Mouse (Mus musculus): ENCODE data around the gene Nup107. TPM values are rescaled to one million over a fixed set of nuclear protein-coding genes. Genes with fewer than 3 reads are reported as not detected.

Nup107 gene
- total RNA-seq, 2 experiments from 2014 or later, result 14.4 to 17.0 TPM

DNA sequence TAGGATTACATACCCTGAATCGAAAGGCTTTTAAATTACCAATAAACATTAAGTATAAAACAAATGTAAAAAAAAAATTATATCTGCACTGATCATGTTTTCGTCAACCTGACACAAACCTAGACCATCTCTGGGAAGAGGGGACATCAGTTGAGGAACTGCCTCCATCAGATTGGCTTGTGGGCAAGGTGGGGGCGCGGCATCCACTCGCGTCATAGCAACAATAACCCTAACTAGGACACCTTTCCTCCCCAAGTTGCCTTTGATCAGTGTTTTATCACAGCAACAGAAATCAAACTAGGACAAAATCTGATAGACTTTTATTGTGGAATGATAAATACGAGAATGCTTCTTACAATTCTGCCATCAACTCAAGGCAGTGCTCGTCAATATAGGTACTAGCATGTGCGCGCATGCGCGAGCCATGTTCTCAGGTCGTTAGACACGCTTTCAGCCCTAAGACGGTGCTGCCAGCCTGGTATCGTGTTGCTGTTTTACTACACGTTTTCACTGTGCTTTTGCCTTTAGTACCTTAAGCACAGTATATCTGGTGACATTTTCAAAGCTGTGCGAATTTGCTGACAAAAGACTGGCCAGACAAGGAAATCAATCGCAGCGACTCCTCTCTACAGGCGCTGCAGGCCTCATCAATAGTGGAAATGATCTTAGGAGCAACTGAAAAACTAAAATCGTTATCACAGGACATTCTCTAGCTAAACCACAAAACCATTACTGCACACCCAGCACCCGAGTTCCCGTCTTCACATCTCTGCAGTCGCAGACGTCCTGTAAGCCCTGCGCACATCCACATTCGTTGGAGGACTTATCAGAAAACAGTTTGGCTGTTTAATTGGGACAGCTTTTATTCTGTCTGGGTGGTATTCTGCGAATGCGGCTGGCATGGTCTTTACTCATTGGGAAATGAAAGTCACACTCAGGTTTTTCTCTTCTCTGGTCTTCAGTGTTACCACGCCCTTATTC, 11.7 kb upstream of the Nup107 start:
- no peak for DNase-seq (ENCODE audit: low spot score in 2 of 2)

DNA sequence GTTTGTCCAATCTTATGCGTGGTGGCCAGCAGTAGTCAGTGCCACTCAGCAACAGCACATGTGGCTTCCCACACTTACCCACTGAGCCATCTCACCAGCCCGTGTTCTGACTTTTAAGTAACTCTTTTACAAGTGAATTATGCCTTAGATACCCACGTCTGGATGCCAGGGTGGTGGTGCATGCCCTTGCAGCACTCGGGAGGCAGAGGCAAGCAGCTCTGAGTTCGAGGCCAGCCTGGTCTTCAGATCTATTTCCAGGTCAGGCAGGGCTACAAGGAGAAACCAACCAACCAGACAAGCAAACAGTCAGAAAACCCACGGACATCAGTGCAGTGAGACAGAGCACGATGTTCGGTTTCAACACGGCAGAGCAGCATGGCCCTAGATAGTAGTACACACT, 9.4 kb upstream of the Nup107 start:
- no peak for DNase-seq (ENCODE audit: low spot score in 2 of 2)

DNA sequence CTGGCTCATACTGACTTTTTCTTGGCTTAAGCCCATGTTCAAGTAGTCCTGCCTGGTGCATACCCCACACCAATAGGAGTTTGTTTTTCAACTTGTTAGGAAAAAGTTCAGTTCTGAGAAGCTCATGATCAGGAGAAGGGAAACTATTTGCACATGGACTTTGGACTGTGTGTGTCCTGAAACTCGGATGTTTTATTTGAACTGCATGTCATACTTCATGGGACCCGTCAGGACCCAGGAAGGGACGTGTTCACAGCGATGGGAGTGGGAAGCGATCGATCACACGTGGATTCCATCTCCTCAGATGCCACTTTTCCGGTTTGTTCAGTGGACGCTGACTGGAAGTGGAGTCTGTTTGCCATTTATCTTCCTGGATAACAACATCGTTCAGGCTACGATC, 7.3 kb upstream of the Nup107 start:
- DNase-seq (ENCODE audit: low spot score in 2 of 2), result no peak

DNA sequence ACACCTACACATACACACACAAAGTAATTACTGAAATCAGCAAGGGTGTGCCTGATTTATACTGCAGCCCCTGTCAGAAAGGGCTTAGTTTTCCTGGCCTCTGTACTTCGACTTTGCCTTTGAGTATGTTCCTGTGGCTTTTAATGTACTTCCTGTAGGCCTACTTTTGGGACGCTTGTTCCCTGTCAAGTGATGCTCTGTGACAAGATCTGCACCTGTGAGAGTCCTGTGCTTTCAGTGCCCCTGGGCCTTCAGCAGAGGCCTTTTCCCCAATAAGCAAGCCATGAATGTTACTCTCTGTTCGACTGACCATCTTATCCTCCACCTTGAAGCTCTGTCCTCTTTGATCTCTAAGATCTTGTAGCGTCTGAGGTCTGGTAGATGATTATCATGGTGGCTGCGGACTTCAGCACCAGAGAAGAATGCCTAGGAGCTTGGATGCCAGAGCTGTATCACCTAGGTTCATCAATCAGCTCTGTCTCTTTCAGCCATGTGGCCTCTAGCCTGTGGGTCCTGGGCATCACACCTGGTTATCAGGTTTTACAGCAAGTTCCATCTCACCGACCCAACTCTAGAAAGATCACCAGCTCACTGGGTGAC, 6.0 kb upstream of the Nup107 start:
- no peak for DNase-seq (ENCODE audit: low spot score in 2 of 2)

DNA sequence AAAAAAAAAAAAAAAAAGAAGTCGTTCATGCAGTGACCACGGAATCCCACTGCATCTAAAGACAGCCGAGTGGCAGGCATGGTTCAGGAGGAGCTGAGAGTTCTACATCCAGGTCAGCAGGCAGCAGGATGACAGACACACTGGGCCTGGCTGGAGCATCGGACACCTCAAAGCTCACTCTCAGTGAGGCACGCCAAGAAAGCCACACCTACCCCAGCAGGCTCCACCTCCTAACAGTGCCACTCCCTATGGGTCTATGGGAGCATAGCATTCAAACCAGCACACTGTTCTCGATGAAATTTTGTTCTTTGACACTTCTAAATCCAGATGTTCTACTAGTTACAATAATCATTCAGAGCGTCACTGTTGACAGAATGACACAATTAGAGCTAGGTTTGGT, 5.2 kb upstream of the Nup107 start:
- DNase-seq (ENCODE audit: low spot score in 2 of 2), result no peak

DNA sequence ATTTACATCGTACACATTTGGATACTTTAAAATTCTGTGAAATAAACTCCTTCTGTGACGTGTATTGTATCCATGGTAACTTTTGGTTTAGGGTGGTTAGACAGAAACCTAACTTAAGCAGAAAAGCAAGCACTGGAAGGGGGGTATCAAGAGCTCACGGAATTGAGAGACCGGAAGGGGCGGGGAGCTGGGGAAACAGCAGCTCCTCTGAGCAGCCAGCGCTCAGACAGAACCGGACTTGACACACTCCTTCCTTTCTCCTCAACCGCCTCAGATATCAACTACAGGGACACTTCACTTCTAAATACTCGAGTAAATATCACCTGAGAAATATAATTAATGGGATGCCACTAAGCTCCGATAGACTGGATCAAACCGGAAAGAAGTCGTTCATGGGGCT, 4.6 kb upstream of the Nup107 start:
- DNase-seq (ENCODE audit: low spot score in 2 of 2), result no peak

DNA sequence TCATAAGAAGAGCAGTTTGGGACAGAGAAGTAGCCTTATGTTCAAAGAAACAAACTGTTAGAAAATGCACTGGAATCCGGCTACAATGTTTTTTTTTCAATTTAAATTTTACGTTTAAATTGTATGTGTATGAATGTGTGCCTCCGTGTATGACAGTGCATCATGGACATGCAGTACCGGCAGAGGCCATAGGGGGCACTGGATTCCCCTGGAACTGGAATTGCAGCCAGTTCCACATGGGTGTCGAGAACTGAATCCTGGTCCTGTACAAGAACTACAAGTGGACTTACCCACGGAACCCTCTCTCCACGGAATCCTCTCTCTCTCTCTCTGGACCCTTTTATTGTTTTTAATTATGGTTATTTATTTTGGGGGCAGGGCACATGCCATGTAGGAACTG, 3.7 kb upstream of the Nup107 start:
- DNase-seq (ENCODE audit: low spot score in 2 of 2), result no peak

DNA sequence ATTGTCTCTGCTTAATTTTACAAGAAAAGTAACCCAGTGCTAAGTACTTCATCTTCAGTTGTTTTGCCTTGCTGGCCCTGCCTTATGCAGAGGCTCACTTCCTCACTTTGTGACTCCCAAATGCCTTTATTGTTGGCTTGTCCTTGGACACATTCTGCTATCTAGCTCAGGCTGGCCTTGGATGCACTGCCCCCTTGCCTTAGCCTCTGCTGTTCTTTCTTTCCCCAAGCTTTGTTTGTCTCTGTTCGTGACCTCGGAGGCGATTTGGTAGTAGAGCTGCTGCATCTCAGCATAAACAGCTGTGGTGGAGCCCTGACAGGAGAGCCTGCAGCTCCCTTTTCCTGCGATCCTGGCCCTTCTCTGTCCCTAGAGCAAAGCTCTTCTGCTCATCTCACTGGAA, 2.7 kb upstream of the Nup107 start:
- no peak for DNase-seq (ENCODE audit: low spot score in 2 of 2)

DNA sequence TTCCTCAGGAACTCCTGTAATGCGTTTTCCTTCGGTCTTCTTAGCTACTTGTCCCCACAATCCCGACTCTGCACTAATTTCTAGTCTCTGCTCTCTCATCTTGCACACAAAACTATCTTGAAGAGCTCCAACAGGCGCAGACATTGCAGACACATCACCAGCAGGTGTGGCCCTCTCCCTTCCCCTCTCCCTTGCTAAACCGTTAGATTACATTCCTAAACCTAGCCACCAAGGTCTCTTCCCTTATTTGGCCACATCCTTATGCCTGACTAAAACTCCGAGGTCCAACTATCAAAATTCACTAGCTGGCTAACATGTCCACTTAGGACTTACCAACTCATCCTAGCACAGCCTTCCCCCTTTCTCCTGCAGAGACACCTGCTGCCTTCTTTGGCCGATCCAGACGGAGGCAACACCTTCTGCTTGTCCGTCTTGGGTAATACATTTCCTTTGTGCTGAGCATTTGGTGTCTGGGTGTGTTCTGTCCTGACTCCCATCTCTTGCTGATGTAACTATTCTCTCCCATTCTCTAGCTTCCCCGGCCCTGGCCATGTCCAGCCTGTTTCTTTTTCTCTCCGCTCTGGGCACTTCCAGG, 1.0 kb upstream of the Nup107 start:
- DNase-seq (ENCODE audit: low spot score in 2 of 2), result no peak

DNA sequence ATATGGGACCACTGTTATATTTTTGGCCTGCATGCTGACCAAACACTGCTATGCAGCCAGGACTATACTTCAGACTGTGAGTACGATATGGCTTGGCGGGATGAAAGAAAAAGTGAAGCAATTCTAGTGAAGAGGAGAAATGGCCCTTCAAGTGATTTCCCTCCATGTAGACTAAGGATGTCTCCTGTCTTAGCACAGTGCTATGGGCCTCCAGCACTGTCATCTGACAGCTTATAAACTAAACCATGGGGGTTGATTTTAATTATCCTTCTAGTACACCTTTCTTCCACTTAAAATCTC, 1.4 kb downstream of the Nup107 start:
- DNase-seq (ENCODE audit: low spot score in 2 of 2), result no peak

DNA sequence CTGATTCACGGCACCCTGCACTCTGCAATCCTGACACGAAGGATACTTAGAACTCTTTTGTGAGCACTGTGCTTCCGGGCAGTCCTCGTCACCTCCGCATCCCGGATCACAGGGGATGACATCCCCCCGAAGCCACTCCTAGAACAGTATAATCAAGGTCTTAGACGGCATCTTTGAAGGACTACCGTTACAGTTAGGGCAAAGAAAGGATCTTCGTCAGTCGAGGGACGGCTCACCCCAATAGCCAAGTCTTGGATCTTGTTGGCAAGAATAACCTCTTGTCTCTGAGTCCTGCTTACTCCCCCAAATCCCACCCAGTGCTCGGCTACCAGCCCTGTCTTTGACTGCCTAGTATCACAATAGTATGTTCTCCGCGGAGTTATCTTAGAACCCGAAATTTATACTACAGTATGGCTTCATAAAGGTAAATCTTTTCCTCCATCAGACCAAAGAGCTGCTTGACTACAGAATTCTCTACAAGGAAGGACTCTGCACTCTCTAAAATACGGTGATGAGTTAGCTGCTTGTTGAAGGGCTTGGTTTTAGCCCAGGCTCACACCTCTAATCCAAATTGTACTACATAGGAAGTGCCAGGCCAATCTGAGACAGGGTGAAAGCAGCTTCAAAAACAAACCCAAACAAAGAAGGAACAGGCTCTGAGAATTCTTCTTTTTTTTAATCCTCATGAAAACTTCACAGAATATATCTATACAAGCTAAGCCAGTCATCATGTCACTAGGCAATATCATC, 1.9 kb downstream of the Nup107 start:
- DNase-seq (ENCODE audit: low spot score in 2 of 2), result no peak

DNA sequence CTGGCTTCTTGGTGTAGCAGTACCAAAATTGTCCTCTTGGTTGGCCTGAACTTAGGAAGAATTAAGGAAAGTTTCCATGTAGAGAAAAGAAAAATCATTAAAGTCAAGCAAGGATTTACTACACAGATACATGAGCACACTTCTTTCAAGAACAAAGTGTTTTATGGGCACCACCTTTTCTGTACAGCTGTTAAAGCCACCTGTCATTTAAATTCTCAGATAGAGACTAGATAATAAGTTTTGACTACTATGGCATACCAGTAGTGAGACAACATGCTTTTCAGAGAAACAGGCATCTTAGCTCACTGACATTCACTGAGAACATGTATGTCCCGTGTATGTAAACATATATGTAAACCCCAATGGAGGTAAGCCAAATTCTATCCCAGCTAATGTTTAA, 2.5 kb downstream of the Nup107 start:
- no peak for DNase-seq (ENCODE audit: low spot score in 2 of 2)

DNA sequence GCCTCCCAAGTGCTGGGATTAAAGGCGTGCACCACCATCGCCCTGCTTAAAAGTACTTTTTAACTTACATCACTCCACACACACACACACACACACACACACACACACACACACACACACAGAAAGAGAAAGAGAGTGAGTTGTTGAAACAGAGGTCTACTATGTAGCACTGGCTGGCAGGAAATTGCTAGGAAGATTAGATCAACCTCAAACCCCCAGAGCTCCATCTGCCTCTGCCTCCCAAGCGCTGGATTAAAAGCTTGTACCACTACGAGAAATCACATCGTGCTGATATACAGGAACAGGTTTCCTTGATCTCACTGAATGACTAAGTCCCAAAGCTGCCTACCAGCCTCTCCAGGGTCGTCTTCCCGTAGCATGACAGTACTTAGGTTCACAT, 7.9 kb downstream of the Nup107 start:
- DNase-seq (ENCODE audit: low spot score in 2 of 2), result no peak

DNA sequence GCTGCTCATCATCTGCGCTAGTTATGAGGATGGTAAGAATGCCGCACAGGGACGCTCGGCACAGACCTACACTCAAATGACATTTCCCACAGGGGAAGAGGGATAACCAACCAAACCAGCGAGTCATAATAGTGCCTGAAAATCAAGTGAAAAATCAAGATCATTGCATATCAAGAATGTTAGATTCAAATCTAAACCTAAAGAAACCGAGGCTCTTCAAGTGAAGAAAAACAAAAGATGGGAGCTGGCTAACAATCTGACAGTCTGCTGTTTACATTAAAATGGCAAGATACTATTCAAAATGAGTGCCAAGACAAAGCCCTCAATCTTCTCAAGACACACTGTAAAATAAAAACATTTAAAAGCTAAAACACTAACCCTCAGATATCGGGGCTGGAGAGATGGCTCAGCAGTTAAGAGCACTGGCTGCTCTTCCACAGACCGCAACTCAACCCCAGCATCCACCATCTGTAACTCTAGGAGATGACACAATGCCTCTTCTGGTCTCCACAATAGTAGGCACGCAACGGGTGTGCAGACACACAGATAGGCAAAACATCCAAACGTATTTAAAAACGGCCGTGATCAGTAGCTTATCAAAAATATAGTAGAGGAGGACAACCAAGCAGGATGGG, 8.6 kb downstream of the Nup107 start:
- no peak for DNase-seq (ENCODE audit: low spot score in 2 of 2)

DNA sequence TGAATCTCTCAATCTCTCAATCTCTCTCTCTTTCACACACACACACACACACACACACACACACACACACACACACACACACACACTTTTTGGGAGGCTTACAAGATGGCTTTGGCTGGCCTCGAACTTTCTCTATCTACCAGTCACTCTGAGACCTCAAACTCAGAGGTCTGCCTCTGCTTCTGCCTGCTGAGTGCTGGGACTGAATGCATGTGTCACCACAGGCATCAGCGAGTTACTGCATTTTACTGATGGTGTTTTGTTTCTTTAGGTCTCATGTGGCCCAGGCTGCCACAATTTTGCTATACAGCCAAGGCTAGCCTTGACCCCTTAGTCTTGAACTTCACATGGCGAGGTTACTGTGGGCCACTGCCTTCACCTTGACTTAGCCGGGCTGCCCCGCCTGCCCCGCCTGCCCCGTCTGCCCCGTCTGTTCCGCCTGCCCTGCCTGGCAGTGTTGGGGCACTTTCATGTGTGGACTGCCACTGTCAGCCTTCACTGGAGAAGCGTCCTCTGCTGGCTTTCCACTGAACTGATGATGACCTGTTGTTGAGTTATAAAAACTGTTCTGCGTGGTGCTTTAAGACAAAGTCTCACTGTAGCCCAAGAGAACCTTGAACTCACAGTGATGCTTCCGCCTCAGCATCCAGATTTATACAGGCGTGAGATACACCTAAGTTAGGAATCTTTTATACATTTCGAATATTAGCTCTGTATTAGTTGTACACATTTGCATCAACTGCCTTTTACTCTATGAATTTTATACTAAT, 9.8 kb downstream of the Nup107 start:
- no peak for DNase-seq (ENCODE audit: low spot score in 2 of 2)

DNA sequence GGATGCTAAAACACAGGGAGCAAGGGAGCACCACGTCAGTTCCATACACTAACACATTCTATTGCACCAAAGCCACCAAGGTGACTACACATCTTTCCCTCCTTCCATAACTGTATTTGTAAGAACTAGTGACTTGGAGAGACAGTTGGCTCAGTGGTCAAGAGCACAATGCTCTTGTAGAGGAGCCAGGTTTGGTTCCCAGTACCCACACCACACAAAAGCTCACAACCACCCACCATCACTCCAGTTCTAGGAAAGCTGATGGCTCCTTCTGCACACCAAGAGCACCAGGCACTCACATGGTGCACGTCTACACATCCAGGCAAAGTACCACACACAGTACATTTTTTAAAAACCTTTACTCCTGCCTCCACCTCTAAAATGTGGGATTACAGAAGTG, 10.4 kb downstream of the Nup107 start:
- DNase-seq (ENCODE audit: low spot score in 2 of 2), result no peak

DNA sequence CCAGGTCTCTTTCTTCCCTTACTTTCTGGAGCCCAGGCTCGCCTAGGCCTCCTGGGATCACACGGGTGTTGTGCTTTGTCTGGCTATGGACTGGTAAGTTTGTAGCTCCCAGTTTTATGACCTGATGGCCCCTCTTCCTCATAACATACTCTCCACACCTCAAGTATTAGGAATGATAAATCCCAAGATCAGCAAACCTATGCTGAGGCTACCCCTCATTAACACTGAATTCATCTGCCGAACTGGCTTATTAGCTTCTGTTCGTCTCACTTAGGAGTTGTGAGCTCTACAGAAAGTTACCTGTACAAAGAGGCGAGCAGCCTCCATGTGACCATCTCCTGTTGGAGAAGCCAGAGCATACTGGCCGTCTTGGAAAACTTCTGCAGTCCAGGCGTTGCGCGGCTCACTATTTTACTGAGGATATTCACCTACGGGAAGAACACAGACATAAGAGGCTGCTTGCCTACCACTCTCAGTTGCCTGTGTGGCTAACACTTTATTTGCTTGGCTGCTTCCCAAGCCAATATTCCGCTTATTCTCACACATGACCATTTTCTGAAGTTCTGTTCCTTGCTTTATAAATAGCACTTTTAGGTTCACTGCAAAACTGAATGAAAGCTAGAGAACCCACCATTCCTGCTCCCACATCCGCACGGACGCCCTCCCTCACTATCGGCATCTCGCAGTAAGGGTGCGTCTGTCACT, 11.3 kb downstream of the Nup107 start:
- DNase-seq (ENCODE audit: low spot score in 2 of 2), result no peak

DNA sequence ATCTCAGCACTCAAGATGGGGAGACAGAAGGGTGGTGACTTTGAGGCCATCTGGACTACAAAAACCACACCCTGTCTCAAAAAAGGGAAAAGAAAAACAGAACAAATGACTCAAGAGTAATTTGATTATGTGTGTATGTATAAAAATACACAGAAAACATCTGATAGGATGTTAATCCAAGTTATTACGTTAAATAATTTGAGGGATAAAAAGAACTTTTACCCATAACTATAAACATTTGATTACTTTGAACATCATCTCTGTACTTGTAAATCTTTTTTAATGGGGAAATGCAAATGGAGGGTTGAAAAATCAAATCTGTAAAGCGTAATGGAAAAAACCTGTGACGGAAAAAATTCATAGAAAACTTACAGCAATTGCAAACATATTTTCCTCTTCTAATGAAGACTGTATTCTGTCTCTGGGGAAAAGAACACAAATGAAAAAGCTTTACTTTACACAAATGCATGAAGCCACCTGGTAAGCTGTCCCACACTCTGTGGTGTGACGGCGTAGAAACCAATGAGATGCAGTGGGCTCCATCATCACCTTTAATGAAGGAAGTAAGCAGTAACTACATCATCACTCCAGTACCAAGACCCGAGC, 12.1 kb downstream of the Nup107 start:
- DNase-seq (ENCODE audit: low spot score in 2 of 2), result no peak

DNA sequence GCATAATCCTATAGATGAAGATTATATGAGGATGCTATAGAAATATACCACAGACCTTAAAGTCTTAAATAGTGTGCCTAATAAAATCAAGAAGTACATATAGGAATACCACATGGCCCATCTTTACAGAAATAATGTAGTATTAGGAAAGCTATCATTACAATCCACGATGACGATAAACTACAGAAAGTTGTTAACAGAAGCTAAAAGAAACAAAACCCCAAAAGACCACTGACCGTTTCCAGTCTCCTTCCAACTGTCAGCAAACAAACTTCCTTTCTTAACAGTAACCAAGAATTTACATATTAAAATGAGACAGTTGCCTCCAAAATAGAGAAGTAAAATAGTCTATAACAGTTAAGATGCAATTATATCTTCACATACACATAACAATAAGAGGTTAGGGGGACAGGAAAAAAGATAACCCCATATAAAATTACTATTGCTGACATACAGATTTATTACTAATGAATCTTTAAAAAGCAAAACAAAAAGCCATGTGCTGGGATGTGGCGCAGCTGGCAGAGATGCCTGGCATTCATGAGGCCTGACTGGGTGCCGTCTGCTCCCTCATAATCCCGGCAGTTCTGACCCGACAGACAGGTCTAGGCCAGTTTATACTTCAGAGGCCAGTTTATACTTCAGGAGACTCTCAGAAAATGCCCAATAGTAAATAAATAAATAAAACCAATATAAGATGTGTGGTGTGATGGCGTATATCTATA, 12.8 kb downstream of the Nup107 start:
- no peak for DNase-seq (ENCODE audit: low spot score in 2 of 2)

Measured in layer of hippocampus, postnatal 14 days (tissue).